Mouse (Mus musculus): ENCODE results near the gene Gm136. TPM values are rescaled to one million over a fixed set of nuclear protein-coding genes. Genes with fewer than 3 reads are reported as not detected.

Gm136 gene
- polyA plus RNA-seq (2012; rRNA removed) = not detected in 2 replicates

DNA sequence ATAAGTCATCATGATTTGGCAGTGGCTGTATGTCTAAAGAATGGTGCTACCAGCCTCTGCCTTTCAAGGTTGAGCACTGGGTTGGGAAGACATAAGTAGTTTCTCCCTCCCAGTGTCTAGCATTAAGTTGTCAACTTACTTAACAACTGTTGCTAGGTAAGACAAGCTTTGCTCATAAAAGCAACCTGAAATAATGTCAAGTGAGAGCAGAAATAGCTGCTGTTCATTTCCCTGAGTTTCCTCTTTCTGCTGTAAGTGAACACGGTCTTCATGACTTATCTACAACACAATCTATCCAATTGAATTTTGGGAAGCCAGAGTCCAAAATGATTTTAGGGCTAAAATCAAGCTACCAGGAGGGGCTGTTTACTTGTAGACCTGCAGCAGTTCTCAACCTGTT lies at the start of gene Gm136:
Gene Gm136, minus strand, starts transcription at position 101 of the 400 bp plus-strand sequence.
- no peak for DNase-seq
- Histone ChIP-seq H3K27me3 (ENCODE audit: control insufficient read depth, insufficient read depth, low read length) (no peaks in the 10 kb centered on the region), H3K4me3 (replicated peaks; ENCODE audit: insufficient read depth, low read depth, low read length) (no peak within 1 kb of the TSS), H3K4me1 (ENCODE audit: control insufficient read depth, insufficient read depth, low read length) (no peaks in the 10 kb centered on the region), H3K27ac (ENCODE audit: insufficient read depth, low read length) (no peak within 1 kb of the TSS)
- WGBS = 87% methylated on average over 1 of the region's 1 CpGs
- TF ChIP-seq CTCF (IDR thresholded peaks at IDR 0.05; ENCODE audit: borderline replicate concordance, insufficient read depth, low read depth, low read length) (no peak), POLR2A (IDR thresholded peaks at IDR 0.05; ENCODE audit: borderline replicate concordance, insufficient read depth, low read length) (no peak)

DNA sequence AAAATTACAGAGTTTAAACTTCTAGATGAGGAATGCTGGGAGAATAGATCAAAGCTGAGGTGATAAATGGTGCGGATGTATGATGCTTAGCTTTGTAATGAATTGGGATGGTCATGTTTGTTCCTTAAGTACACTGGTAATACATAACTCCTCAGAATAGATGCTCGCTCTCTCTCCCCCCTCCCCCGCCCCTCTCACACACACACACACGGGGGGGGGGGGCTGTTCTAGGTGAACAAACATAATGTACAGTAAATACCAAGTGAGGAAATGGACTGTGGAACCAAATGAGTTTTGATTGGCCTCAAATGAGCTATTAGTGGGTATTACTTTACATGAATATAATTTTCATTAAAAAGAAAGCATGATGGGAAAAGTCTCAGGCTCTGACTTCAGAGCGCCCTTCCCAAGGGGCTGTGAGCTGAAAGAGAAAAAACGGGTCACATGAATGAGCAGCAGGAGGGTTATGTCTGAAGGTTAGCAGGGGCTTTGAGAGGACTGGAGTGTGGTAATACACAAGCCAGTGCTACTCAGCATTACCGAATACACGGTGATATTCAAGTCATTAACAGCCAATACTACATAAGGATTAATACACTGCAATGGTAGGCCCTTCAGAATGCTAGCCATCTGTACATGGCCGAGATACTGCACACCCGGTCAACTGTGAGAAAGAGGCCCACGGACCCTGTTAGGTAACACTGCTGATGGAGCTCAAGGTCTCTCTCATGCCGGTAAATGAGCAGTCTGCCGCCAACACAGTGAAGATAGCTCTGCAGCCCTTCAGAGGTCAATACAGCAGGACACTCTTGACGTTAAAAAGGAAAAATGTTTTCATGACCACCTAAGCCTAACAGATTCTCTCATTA lies 45.3 kb upstream of the Gm136 start:
- no peak overlapping the region for H3K4me3 ChIP-seq (replicated peaks; ENCODE audit: insufficient read depth, low read depth, low read length)
- 85% methylated on average over 14 of the region's 14 CpGs for WGBS
- TF ChIP-seq CTCF (IDR thresholded peaks at IDR 0.05; ENCODE audit: borderline replicate concordance, insufficient read depth, low read depth, low read length) (no peak), POLR2A (IDR thresholded peaks at IDR 0.05; ENCODE audit: borderline replicate concordance, insufficient read depth, low read length) (no peak)

DNA sequence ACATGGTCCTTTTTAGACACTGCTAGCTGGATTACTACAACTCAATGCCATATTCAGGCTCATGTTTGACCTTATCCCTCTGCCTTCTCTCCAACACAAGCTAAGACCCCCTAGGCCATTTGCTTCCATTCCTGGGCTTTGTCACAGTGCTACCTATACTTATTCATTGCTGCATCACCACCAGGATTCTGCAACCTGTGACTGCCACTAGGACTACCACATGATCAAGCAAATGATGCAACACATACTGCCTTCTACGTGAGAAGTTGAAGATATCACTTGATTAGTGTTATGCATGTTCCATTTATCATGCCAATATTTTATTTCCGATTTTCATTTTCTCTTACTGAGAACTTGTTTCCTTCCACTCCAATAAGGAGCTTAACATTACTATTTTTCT lies 41.9 kb upstream of the Gm136 start:
- Histone ChIP-seq H3K4me1 (ENCODE audit: control insufficient read depth, insufficient read depth, low read length) (no peaks in the 10 kb centered on the region), H3K27me3 (ENCODE audit: control insufficient read depth, insufficient read depth, low read length) (no peaks in the 10 kb centered on the region), H3K27ac (ENCODE audit: insufficient read depth, low read length) (no peak overlapping the region), H3K4me3 (replicated peaks; ENCODE audit: insufficient read depth, low read depth, low read length) (no peak overlapping the region)
- no peak for DNase-seq
- 95% methylated on average over 2 of the region's 2 CpGs for WGBS
- TF ChIP-seq POLR2A (IDR thresholded peaks at IDR 0.05; ENCODE audit: borderline replicate concordance, insufficient read depth, low read length) (no peak), CTCF (IDR thresholded peaks at IDR 0.05; ENCODE audit: borderline replicate concordance, insufficient read depth, low read depth, low read length) (no peak)

More for the DNA sequence above, 45.3 kb upstream of the Gm136 start:
- Histone ChIP-seq H3K27ac (ENCODE audit: insufficient read depth, low read length) (no peak overlapping the region), H3K4me1 (ENCODE audit: control insufficient read depth, insufficient read depth, low read length) (no peaks in the 10 kb centered on the region), H3K27me3 (ENCODE audit: control insufficient read depth, insufficient read depth, low read length) (no peaks in the 10 kb centered on the region)
- DNase-seq = no peak

DNA sequence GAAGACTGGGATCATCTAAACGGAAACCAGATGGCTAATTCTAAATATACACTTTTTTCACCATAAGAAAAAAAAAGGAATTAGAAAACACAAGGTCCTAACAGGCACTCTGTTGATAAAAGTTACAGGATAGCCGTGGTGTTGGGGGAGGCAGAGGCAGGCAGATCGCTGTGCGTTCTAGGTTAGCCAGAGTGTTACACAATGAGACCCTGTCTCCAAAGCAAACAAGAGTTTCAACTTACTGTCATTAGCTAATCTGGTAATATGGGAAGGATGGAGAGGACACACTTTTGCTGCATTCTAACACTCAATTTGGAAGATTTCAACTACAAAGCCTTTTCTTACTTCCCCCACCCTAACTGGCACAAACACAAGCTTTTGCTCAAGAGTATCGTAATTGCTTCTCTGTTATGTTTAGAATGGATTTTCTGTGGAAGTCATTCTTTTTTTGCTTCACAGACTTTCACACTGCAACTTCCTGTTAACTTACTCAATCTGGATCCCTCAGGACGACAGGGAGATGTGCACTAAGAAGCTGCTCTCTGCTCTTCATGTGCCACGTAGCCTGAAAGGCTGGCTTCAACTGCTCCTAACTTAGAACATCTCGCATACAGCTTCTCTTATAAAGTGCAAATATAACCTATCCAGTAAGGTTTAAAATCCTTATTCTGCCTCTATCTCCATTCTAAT lies 41.4 kb upstream of the Gm136 start:
- WGBS = 86% methylated on average over 8 of the region's 8 CpGs
- no peak for TF ChIP-seq POLR2A (IDR thresholded peaks at IDR 0.05; ENCODE audit: borderline replicate concordance, insufficient read depth, low read length)
- no peak for TF ChIP-seq CTCF (IDR thresholded peaks at IDR 0.05; ENCODE audit: borderline replicate concordance, insufficient read depth, low read depth, low read length)
- Histone ChIP-seq H3K4me1 (ENCODE audit: control insufficient read depth, insufficient read depth, low read length) (no peaks in the 10 kb centered on the region), H3K4me3 (replicated peaks; ENCODE audit: insufficient read depth, low read depth, low read length) (no peak overlapping the region), H3K27me3 (ENCODE audit: control insufficient read depth, insufficient read depth, low read length) (no peaks in the 10 kb centered on the region), H3K27ac (ENCODE audit: insufficient read depth, low read length) (no peak overlapping the region)
- DNase-seq = no peak

DNA sequence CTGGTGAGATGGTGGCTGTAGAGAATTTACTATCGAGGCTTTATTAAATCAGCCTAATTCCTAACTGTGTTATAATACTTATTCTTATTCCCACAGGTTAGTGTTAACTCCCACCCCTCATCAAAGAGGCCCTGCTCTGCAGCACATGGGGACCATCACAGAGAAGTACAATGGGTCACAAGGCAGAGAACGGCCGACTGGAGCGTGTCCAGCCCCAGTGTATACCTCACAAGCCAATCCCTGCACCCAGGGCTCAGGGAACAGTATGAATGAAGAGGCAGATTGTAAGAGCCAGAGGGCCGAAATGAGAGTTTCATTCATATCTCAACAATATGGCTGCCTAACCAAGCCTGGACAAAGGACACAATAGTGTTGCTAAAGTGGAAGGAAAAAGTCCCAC lies 40.2 kb upstream of the Gm136 start:
- no peak overlapping the region for H3K4me3 ChIP-seq (replicated peaks; ENCODE audit: insufficient read depth, low read depth, low read length)
- no peak for TF ChIP-seq CTCF (IDR thresholded peaks at IDR 0.05; ENCODE audit: borderline replicate concordance, insufficient read depth, low read depth, low read length)
- WGBS = 72% methylated on average over 5 of the region's 5 CpGs
- no peak for DNase-seq
- H3K27me3 ChIP-seq (ENCODE audit: control insufficient read depth, insufficient read depth, low read length) = no peaks in the 10 kb centered on the region
- no peaks in the 10 kb centered on the region for H3K4me1 ChIP-seq (ENCODE audit: control insufficient read depth, insufficient read depth, low read length)
- no peak overlapping the region for H3K27ac ChIP-seq (ENCODE audit: insufficient read depth, low read length)

DNA sequence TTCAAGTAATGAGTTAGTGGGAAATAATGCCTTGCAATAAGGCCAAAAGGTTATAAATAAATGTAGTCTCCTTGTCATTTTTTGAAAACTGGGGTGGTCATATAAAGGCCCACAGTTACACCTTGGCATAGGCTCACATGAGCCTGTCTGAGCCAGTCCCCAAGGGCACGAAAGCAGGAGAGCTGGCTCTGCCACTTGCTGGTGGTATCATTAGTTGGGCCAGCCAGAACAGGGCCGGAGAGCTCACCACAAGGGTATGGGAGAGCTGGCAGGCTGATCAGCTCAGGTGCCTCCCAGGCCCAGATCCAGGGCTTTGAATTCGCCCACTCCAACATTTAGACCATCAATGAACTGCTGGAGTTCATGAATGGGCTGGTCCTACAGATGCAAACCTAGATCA lies 30.4 kb upstream of the Gm136 start:
- TF ChIP-seq CTCF (IDR thresholded peaks at IDR 0.05; ENCODE audit: borderline replicate concordance, insufficient read depth, low read depth, low read length) = no peak
- TF ChIP-seq POLR2A (IDR thresholded peaks at IDR 0.05; ENCODE audit: borderline replicate concordance, insufficient read depth, low read length) = no peak
- 66% methylated on average over 3 of the region's 3 CpGs for WGBS
- Histone ChIP-seq H3K4me1 (ENCODE audit: control insufficient read depth, insufficient read depth, low read length) (no peaks in the 10 kb centered on the region), H3K4me3 (replicated peaks; ENCODE audit: insufficient read depth, low read depth, low read length) (no peak overlapping the region), H3K27ac (ENCODE audit: insufficient read depth, low read length) (no peak overlapping the region), H3K27me3 (ENCODE audit: control insufficient read depth, insufficient read depth, low read length) (no peaks in the 10 kb centered on the region)
- DNase-seq = no peak

DNA sequence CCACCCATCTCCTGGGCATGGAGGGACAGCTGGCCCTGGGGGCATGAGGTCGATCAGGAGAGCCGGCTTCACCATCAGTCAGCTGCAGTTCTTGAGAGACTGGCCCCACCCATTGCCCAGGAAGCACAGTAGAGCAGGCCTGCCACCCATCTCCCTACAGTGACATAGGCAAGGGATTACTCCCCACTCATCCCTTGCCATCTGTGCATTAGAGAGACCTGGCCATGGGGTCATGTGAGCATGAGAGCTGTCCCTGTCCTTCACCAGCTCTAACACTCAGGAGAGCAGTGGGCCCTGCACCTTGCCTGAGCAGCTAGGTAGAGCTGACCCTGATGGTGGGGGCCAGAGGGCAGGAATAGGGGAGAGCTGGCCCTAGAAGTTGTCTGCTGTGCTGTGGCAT lies 29.6 kb upstream of the Gm136 start:
- no peak for DNase-seq
- no peaks in the 10 kb centered on the region for H3K27me3 ChIP-seq (ENCODE audit: control insufficient read depth, insufficient read depth, low read length)
- no peaks in the 10 kb centered on the region for H3K4me1 ChIP-seq (ENCODE audit: control insufficient read depth, insufficient read depth, low read length)
- TF ChIP-seq CTCF (IDR thresholded peaks at IDR 0.05; ENCODE audit: borderline replicate concordance, insufficient read depth, low read depth, low read length) = no peak
- TF ChIP-seq POLR2A (IDR thresholded peaks at IDR 0.05; ENCODE audit: borderline replicate concordance, insufficient read depth, low read length) = no peak
- no peak overlapping the region for H3K4me3 ChIP-seq (replicated peaks; ENCODE audit: insufficient read depth, low read depth, low read length)
- H3K27ac ChIP-seq (ENCODE audit: insufficient read depth, low read length) = no peak overlapping the region
- 68% methylated on average over 2 of the region's 2 CpGs for WGBS

DNA sequence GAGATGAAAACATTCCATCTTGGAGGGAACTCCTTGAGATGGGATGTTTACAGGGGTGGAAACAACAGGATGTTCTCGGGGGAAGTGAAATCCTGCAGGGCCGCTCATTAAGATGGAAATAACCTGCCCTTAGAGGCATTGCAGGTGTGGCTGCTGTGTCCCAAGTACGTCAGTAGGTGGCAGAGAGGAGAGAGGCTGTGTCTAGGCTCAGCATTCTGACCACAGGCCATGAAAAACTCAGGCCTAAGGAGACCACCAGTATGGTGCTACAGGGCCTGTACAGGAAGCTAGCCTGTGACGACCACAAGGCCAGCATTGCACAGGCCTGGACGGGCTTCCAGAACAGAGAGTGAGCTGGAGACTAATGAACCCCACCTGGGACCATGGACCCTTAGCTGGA lies 28.8 kb upstream of the Gm136 start:
- Histone ChIP-seq H3K4me1 (ENCODE audit: control insufficient read depth, insufficient read depth, low read length) (no peaks in the 10 kb centered on the region), H3K27ac (ENCODE audit: insufficient read depth, low read length) (no peak overlapping the region), H3K4me3 (replicated peaks; ENCODE audit: insufficient read depth, low read depth, low read length) (no peak overlapping the region), H3K27me3 (ENCODE audit: control insufficient read depth, insufficient read depth, low read length) (no peaks in the 10 kb centered on the region)
- DNase-seq = no peak
- WGBS = 52% methylated on average over 5 of the region's 5 CpGs
- TF ChIP-seq POLR2A (IDR thresholded peaks at IDR 0.05; ENCODE audit: borderline replicate concordance, insufficient read depth, low read length) (no peak), CTCF (IDR thresholded peaks at IDR 0.05; ENCODE audit: borderline replicate concordance, insufficient read depth, low read depth, low read length) (peak; percentile 24; the same call in 1 of the 2 replicates)

Data from cerebellum, adult 2 months (tissue).